Mouse (Mus musculus): Measurements from ENCODE around the gene Dqx1.
A peak's percentile ranks its signal among the peaks of the same experiment; 100 is the strongest.

Dqx1 gene

DNA sequence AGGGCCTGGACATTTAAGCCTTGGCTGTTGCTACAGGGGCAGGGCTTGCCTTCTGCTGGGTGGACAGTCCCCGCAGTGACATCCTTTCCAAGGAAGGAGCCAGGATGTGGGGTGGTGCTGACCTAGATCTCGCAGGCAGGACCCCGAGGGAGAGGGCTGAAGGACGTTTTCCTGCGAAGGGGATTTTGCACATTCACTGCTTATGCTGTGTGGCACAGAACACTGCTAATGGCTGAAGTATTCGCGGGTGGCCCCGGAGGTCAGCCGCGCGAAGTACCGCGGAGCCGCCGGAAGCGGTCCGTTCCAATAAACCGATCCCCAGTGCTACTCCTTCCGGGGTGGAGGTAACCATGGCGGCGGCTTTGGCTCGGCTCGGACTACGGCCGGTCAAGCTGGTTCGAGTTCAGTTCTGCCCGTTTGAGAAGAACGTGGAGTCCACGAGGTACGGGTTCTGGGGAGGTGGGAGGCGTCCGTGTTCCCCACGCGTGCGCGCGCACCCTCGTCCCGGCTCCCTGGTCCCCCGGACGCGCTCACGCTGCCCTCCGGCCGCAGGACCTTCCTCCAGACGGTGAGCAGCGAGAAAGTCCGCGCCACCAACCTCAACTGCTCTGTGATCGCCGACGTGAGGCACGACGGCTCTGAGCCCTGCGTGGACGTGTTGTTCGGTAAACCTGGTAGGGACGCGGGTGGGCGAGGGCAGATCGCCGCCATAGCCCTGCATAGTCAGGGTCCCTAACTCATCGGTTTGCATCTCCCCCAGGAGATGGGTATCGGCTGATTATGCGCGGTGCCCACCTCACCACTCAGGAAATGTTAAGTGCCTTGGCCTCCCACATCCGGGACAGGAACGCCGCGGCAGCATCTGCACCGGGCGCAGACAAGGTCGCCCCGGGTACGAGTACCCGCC, 51.4 kb downstream of the Dqx1 start, which contains the start of gene Mrpl53:
Gene Mrpl53, plus strand, starts transcription at position 279 of the 907 bp plus-strand sequence.
- peak; percentile 91 for DNase-seq

DNA sequence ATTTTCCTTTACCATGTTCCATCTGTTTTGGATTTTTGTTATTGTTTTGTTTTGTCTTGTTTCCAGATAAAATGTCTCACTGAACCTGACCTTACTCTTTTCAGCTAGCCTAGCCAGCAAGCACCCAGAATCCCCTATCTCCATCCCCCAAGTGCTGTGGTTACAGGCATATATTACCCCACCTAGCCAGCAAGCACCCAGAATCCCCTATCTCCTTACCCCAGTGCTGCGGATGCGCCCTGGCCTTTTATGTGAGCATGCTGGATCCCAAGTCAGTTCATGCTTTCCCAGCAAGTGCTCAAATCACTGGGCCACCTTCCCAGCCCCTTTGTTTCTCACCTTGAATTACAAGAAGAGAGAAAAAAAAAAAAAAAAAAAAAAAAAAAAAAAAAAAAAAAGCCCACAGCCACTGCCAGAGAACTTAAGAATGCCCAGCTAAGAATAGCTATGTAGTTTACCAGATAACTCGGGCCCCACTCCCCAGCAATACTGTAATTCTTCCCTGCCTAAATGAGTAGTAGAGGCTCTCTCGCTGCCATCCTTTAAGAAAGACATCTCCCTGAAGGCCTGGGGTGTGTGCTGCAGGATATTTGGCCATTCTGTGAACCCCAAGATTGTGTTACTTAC, 54.0 kb downstream of the Dqx1 start:
- no peak for DNase-seq

DNA sequence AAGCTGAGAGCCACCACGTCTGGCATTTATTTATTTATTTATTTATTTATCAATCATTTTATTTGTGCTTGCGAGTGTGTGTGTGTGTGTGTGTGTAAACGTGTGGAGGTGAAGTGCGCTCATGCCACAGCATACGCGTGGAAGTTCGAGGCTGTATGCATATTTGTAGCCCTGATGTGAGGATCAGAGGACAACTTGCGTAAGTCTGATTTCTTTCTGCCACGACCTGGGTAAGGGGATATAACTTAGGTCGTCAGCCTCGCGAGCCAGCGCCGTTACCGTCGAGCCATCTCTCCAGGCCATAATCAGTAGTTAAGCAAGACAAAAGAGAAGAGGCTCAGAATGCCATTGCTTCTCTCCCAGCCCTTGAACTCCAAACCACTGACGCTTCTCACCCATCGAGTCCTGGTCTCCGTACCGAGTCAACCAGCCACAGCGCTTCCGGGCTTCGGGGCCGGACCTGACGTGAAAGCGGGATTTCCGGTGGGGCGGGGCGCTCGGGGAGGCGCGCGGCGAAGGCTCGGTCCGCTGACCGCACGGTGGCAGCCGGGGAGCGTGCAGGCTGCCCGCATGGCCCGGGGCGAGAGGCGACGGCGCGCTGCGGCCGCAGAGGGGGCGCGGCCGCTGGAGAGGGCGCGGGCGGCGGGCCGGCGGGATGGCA, 57.5 kb downstream of the Dqx1 start, which contains the start of gene Mogs:
Gene Mogs, plus strand, starts transcription at position 486 of the 661 bp plus-strand sequence.
- DNase-seq = peak; percentile 94

DNA sequence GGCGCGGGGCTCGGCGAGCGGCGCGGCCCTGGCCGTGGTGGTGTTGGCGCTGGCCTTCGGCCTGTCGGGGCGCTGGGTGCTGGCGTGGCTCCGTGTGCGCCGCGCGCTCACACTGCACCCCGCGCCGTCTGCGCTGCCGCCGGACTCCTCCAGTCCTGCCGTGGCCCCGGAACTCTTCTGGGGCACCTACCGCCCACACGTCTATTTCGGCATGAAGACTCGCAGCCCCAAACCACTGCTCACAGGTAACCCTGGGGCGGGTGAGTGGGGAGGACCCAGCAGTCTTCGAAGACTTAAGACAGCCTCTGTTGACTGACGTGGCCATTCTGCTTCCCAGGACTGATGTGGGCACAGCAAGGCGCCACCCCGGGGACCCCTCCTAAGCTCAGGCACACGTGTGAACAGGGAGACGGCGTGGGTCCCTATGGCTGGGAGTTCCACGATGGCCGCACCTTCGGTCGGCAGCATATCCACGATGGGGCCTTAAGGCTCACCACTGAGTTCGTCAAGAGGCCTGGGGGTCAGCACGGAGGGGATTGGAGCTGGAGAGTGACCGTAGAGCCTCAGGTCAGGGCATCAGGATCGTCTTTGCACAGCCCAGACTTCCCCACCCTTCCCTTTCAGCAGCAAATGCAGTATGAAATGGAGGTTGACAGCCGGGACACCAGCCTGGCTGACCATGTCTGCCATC, 58.2 kb downstream of the Dqx1 start:
- no peak for DNase-seq

DNA sequence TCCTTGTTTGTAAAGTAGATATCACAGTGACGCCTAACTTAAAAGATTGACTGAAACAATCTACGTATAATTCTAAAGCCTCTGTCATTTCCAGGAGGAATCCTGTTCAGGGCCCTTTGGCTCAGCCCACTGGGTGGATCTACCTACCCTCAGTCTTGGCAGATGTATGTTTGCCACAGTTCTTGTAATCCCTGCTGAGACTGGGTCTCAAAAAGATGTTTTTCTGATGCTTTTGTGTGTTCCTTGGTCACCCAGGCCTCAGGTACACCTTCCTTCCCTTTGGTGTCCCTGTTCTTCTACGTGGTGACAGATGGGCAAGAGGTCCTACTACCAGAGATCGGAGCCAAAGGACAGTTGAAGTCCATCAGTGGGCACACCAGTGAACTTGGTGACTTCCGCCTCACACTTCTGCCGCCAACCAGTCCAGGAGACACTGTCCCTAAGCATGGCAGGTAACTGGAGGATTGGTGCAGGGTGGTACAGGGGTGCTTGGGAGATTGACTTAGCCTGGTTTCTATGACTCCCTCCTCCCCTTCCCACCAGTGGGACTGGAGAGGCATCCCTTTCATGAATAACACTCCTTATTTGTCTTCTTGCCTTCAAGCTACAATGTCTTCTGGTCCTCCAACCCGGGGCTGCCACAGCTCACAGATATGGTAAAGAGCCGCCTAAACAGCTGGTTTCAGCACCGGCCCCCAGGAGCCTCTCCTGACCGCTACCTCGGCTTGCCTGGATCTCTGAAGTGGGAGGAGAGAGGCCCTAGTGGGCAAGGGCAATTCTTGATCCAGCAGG, 58.9 kb downstream of the Dqx1 start:
- DNase-seq = no peak
